Mouse (Mus musculus): ENCODE results near the gene Mrgprd.

GRCm38 (mm10) chr7:145275488-145275887 lies 39.1 kb upstream of the Mrgprd start:
- TF ChIP-seq CTCF (IDR thresholded peaks at IDR 0.05; ENCODE audit: control insufficient read depth, insufficient read depth, insufficient replicate concordance, low read depth, low read length): no peak
- no peak for TF ChIP-seq POLR2A (IDR thresholded peaks at IDR 0.05; ENCODE audit: control insufficient read depth, low read depth, low read length)
